Mouse (Mus musculus): ENCODE data around the gene Caly. TPM values are rescaled to one million over a fixed set of nuclear protein-coding genes. Genes with fewer than 3 reads are reported as not detected.

Caly gene
- total RNA-seq (2021) = not detected
- long read RNA-seq, experiment 1 = 0 reads
- long read RNA-seq, experiment 2 = 0 reads

- DNase-seq = no peak
These were observed at the start of gene Caly for GRCm38 (mm10) chr7:140082242-140082678. TSS of gene Caly (minus strand) at chr7:140082548.

- peak in 1 of 2 experiments; percentile 41 for DNase-seq
These were observed 45.6 kb upstream of the Caly start for GRCm38 (mm10) chr7:140127911-140128310.

- DNase-seq = no peak
These were observed 44.6 kb upstream of the Caly start for GRCm38 (mm10) chr7:140126934-140127333.

DNA sequence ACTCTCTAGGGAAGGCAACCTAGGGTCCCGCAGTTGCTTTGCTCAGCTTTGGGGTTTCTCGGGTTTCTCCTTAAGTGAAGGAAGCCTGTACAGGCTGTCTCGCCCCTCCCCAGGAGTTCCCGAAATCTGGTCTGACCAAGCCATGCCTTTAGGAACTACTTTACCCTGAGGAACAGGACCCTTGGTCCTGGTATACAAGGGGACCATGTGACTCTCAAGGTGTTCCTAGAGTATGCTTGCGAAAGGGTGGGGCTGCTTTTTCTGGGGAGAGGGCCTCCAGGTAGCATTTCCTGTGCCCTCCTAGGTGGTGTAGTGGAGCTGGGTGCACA is 43.6 kb upstream of the Caly start:
- DNase-seq = no peak

- DNase-seq = peak; percentile 96 to 97
These were observed 43.1 kb upstream of the Caly start for GRCm38 (mm10) chr7:140125278-140126021.

DNA sequence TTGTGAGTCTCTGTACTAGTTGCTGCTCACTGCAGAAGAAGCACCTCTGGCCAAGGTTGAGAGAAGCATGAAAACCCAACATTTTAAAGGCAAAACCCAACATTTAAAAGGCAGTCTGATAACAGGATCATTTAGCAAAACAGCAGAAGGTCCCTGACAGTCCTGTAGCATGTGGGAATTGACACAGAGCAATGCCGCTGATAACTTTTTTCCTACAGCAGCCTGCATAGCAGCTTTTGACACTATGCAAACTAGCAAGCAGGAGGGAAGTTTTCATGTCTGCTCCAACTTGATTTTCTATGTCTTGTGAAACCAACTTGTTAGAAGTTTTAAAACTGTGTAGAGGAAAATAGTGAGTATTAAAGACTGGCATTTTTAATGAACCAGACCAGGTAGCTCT is 42.0 kb upstream of the Caly start:
- DNase-seq = no peak

DNA sequence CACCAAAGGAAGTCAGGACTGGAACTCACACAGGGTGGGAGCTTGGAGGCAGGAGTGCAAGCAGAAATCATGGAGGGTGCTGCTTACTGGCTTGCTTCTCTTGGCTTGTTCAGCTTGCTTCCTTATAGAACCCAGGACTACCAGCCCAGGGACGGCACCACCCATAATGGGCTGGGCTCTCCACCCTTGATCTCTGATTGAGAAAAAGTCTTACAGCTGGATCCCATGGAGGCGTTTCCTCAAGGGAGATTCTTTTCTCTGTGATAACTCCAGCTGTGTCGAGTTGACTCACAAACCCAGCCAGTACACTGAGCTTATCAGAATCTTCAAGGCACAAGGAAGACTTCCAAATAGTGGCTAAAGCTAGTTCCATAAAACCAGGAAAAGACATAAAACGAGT is 40.4 kb upstream of the Caly start:
- DNase-seq = peak in 1 of 2 experiments; percentile 26

GRCm38 (mm10) chr7:140121338-140121910 is 39.1 kb upstream of the Caly start:
- no peak for DNase-seq

- no peak for DNase-seq
These were observed 38.1 kb upstream of the Caly start for GRCm38 (mm10) chr7:140120484-140120883.

GRCm38 (mm10) chr7:140116329-140117054 is 34.1 kb upstream of the Caly start, which contains the start of gene Echs1:
TSS of gene Echs1 (minus strand) at chr7:140116476.
- peak; percentile 95 to 96 for DNase-seq

DNA sequence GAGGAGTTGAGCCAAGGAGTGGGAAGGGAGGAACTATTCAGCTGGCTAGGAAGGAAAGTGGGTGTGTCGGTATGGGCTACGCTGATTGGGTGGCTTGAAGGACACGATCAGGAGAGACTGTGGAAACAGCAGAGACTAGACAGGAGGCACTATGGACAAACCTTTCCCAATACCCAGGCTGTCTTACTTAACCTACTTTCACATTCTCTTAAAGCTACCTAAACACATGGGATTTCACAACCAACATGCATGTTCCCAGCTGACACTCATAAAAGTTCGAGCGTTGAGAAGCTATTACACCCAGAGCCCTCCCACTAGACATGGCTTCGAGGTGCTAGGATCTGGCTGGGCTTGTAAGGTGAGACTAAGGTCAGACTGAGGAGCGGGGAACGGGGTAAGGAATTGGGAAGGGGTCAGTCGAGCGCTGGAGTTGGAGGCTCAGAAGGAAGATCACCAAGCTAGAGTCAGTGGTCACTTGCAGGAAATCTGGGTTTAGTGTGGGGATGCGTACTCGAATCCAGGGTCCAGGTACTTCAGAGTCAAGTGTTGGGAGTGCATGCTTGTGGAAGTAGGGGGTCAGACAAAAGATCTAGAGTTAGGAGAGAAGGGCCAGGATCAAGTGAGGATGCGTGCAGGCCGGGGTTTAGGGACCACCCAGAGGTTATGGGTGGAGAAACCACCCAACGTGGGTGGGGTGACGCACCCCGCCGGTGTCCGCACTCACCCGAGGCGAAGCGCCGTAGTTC is 33.4 kb upstream of the Caly start, which contains the start of gene Paox:
Gene Paox, plus strand, starts transcription at position 217 of the 746 bp plus-strand sequence.
- DNase-seq = peak; percentile 74 to 85

DNA sequence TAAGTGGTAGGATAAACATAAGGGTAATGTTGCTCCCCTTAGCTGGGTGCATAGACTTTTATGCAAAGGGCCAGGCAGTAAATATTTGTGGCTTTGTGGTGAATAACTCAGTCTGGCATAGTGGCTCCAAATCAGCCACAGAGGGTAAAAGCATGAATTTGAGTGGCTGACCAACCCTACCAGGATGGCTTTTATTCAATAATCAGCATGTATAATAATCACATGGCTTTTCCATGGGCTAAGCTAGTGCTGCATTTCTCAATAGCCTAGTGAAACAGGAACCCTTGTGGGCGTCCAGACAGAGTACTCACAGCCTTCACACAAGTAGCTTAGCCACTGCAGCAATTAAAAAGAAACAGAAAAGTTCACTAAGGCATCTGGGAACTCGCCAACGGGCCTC is 29.6 kb upstream of the Caly start:
- DNase-seq = no peak

DNA sequence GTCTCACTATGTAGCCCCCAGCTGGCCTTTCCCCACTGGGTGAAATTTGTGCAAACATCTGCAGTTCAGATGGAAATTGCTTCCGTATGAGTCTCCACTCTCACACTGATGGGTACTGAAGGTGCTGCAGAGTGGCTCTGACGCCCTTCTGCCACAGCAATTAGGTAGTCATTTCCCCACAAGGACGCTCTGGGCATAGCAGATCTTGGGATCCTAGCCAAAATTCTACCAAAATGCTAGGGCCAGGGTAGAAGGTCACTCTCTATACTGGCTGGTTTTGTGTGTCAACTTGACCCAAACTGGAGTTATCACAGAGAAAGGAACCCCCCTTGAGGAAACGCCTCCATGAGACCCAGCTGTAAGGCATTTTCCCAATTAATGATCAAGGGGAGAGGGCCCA is 21.7 kb upstream of the Caly start:
- DNase-seq = no peak

DNA sequence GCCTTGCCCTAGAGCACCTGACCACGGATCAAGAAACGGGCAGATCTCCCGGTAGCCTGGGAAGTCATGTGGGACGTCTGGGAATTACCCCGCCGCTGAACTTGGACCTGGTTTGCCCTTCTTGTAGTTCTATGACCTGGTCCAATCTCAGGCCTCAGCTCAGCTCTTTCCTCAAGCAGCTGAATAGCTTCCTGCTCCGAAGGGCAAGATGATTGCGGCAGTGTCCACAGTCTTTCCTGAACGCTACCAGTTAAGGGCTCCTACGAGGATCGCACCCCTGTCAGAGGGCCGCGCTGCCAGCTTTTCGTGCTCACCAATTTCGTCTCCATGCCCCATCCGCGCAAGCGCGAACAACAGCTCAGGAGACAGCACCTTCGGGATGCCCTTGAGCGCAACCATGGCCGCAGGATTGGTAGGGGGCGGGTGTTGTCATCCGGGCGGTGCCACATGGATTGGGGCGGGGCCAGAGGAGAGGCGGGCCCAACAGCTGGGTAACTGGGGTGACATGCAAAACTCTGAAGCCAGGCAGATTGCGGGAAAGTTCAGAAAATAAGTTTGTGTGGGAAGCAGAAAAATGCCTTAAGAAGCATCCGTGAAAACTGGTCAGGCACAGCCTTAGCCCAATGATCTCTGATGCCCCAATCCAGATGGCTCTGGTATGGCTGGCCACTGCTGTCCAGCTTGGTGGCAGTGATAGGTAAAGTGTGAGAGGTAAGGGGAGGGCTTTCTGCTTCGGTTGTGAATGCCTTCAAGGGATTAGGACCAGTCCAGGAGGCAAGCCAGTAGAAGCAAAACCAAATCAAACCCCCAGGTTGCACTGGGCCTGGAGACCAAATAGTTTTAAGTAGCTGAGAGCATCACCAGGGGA is 19.9 kb upstream of the Caly start, which contains the start of gene Fuom:
Gene Fuom, minus strand, starts transcription at position 449 of the 868 bp plus-strand sequence.
- peak; percentile 92 to 93 for DNase-seq

GRCm38 (mm10) chr7:140101498-140101897 is 19.1 kb upstream of the Caly start:
- DNase-seq = no peak

- DNase-seq = no peak
These were observed 16.1 kb upstream of the Caly start for GRCm38 (mm10) chr7:140098466-140098865.

DNA sequence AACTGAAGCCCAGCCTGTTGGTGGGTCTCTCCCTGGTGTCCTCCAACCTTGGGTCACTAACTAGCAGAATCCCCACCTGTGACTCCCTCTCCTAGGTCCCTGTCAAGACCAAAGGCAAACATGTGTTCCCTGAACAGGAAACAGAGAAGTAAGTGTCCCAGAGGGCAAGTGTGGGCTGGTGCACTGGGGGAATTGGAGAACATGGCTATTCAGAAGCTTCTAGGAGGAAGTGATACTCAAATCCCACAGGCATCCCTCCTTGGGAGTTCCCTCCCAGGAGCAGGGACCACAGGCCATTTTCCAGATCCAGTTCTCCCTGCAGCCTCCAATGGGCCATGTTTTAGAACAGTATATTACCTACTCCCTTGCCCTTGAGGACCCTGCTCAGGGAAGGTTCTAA is 13.7 kb upstream of the Caly start:
- DNase-seq = no peak

GRCm38 (mm10) chr7:140095556-140095955 is 13.2 kb upstream of the Caly start:
- no peak for DNase-seq

DNA sequence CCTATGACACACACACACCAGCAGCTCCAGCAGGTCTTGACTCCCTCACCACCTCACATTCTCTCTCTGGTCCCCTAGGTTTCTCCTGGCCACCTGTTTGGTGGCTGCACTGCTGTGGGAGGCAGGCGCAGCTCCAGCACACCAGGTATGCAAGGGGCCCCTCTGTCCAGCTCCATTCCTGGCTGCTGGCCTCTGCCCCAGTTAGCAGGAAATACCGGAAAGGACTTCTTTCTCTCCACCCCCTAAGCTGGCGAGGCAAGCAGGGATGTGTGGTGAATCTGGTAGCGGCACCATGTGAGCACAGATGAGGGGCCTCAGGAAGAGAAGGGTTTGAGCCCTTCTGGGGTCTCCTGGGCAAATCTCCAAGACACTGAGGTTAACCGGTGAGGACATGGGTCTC is 12.6 kb upstream of the Caly start:
- DNase-seq = no peak

- DNase-seq = no peak
These were observed 10.7 kb upstream of the Caly start, which contains the start of gene Prap1 for GRCm38 (mm10) chr7:140092924-140093528. TSS of gene Prap1 (plus strand) at chr7:140093395.

- DNase-seq = no peak
These were observed 8.3 kb upstream of the Caly start for GRCm38 (mm10) chr7:140090601-140091000.

Measured in heart, adult 18-20 months (tissue).